Mouse (Mus musculus) B cell, adult 2 months (primary cell): ENCODE results near the gene Togaram1.

Source experiments
- DNase-seq, 2 experiments: peaks; one replicate each; pipeline ENCODE4 v3.0.0; 2022

Gene Togaram1

DNA sequence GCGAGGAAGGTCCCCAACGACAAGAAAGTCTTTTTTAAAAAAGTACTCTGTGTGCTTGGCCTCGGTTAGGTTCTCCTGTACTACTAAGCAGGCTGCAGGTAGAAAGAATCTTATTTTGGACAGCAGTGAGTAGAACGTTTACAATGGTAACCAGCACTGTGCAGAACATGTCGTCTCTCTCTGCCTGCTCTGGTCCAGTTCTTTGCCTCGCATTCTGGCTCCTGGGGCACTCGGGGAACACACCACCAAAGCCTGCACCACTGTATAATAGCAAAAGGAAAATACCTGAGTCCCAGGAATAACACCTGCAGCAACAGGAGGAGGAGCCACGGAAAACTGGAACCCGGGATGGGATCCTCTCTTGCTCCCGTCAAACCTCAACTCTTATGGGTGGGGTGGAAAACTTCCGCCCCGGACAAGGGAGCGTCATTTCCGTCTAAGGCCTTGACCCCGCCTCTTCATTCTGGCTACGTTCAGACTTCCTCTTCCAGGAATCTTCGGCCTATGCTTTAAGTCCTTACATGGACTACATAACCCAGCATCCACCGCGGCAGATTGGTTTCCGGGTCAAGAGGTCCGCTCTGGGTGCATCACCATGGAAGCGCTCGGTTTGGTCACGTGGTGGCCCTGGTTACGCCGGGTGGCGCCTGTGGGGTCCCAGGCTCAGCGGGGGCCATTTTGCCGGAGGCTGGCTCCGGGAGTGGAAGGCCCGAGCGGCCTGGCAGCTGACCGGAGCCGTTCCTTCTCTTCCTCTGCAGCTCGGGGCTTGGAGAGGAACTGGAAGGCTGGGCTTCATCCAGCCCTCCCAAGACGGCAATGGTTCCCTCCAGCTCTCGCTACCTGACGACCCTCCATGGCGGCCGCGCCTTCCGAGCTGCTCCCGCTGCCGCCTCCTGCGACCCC, at the start of gene Togaram1, which contains the start of gene Klhl28:
Gene Togaram1 (plus strand): TSS at position 681 of the 903 bp plus-strand sequence.
Gene Klhl28 (minus strand): TSS at position 411 of the 903 bp plus-strand sequence.
- DNase-seq: peak; percentile 99 to 100

- no peak for DNase-seq
Measured at GRCm38 (mm10) chr12:64916735-64917134, 48.9 kb upstream of the Togaram1 start.

GRCm38 (mm10) chr12:64917578-64918471, 47.8 kb upstream of the Togaram1 start, which contains the start of gene Gm527:
Gene Gm527 (plus strand): TSS chr12:64917906.
- peak; percentile 95 to 97 for DNase-seq

GRCm38 (mm10) chr12:64937493-64937892, 28.1 kb upstream of the Togaram1 start:
- DNase-seq: peak; percentile 19 to 34

GRCm38 (mm10) chr12:64964560-64964959, 1.0 kb upstream of the Togaram1 start:
- no peak for DNase-seq

DNA sequence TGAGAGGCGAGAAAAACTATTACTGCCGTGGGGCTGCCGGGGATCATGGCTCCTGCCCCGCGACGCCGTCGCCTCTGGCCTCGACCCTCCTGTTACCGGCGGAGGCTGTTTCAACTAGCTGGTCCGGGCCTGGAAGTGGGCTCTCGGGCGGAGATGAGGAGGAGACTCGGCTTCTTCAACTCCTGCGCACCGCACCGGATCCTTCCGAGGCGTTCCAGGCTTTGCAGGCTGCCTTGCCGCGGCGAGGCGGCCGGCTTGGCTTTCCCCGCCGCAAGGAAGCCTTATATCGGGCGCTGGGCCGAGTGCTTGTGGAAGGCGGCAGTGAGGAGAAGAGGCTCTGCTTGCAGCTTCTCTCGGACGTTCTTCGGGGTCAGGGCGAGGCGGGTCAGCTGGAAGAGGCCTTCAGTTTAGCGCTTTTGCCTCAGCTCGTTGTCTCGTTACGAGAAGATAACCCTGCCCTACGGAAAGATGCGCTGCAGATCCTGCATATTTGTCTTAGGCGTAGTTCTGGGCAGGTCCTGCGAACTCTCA, 562 bp downstream of the Togaram1 start:
- peak; percentile 60 to 63 for DNase-seq

DNA sequence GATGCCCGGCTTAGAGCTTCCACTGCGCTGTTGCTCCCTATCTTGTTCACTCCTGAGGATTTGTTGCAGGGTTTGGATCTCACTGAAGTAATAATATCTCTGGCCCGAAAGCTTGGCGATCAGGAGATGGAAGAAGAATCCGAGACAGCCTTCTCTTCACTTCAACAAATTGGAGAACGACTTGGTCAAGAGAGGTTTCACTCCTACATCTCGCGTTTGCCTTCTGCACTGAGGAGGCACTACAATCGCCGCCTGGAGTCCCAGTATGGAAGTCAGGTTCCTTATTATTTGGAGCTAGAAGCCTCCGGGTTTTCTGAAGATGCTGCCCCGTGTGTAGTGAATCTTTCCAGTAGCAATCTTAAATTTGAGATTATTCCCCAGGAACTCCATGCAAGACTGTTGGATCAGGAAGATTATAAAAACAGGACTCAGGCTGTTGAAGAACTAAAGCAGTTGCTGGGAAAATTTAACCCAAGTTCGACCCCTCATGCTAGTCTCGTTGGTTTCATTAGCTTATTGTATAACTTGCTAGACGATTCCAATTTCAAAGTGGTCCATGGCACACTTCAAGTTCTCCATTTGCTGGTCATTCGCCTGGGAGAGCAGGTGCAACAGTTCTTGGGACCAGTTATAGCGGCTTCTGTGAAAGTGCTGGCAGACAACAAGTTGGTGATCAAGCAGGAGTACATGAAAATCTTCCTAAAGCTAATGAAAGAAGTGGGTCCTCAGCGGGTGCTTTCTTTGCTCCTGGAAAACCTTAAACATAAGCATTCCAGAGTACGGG, 1.2 kb downstream of the Togaram1 start:
- DNase-seq: peak; percentile 12 to 23

DNA sequence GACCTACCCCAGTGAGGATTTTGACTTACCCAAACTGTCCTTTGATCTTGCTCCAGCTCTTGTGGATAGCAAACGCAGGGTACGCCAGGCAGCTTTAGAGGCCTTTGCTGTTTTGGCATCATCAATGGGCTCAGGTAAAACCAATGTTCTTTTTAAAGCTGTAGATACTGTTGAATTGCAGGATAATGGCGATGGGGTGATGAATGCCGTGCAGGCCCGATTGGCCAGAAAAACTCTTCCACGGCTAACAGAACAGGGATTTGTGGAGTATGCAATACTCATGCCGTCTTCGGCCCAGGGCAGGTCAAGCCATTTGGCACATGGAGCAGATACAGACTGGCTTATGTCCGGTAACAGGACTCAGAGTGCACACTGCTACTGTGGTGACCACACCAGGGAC, 1.9 kb downstream of the Togaram1 start:
- peak in 1 of 2 experiments; percentile 2 for DNase-seq

- DNase-seq: no peak
Measured at GRCm38 (mm10) chr12:64968067-64968466, 2.5 kb downstream of the Togaram1 start.

- DNase-seq: no peak
Measured at GRCm38 (mm10) chr12:64971399-64971798, 5.8 kb downstream of the Togaram1 start.

GRCm38 (mm10) chr12:64972063-64972462, 6.5 kb downstream of the Togaram1 start:
- no peak for DNase-seq

DNA sequence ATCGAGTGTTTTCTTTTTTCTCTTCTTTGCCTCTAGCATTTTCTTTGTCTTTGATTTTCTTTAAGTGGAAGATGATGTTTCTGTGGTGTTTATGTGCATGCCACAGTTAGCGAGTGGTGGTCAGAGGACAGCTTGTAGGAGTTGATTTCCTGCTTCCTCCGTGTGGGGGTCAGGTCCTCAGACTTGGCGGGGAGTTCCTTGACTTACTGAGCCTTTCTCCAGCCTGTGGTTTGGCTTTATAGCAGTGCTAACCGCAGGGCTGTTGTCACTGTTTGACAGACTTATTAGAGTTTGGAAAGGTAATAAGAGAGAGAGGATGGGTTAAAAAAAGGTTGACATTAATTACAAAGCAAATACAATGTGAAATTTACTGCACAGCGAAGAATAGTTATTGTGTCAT, 10.0 kb downstream of the Togaram1 start:
- no peak for DNase-seq

DNA sequence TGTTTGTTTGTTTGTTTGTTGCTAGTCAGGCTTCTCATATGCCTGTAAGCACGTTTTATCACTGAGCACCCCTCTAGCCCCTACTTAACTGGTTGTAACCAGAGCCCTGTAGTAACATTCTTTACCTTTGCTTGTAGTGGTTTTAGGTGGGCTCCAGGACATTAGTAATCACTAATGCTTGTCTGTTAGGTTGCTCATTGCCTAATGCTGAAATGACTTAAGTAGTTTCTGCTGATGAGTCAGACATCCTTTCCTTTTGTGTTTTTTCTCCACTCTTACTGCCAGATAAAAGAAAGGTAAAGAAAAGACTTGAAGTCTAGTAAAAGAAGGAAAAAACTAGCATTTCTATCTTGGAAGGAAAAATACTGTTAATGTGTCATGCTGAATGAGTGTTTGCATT, 10.6 kb downstream of the Togaram1 start:
- DNase-seq: no peak

DNA sequence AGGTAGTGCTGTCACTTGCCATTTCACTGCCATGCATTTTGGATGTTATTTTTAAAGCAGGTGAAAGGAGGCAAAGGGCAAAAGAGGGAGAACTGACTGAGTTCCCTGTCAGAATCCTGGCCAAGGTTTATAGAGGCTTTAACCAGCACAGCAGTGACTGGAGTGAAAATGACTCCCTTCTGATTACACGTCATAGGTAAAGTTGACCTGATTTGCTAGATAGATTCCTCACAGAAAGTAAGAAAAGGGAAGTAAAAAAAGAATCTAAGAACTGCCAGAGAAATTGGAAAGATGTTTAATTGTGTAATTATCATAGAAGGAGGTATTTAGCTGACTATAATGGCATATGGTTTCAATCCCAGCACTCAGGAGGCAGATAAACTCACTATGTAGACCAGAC, 11.9 kb downstream of the Togaram1 start:
- no peak for DNase-seq

DNA sequence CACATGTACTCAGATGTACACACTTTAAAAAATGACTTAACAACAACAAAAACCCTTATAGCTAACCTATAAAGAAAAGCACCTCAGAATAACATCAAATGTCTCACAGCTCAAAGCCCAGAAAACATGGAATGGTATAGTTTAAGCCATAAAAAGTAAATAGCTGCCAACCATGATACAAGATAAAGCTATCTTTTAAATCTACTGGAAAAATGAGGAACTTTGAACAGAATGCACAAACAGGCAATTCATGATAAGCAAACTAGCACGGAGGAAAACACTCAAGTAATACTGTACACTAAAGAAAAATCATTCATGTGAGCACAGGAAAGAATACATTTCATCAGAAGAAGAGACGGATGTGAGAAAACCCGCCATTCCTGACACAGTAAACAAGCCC, 42.1 kb downstream of the Togaram1 start:
- DNase-seq: no peak

GRCm38 (mm10) chr12:65022842-65023241, 57.2 kb downstream of the Togaram1 start:
- DNase-seq: no peak

DNA sequence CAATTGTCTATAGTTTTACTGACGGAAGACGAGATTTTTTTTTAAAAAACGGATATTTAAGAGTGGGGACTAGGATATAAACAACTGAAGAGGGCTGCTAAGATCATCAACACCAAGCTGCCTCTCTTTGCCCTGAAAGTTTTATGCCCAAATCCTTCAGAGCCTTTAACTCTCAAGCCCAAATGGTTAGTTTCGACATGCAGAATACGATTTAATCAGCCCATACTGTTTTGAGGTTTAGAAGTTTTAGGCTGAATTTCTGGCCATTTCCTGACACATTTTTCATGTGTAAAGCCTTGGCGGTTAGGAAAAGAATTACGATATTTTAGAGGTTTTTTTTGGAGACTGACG, 70.2 kb downstream of the Togaram1 start:
- no peak for DNase-seq

- peak; percentile 91 to 93 for DNase-seq
Measured at GRCm38 (mm10) chr12:65036190-65036870, 70.7 kb downstream of the Togaram1 start, which contains the start of gene Prpf39. Gene Prpf39 (plus strand): TSS chr12:65036333.

DNA sequence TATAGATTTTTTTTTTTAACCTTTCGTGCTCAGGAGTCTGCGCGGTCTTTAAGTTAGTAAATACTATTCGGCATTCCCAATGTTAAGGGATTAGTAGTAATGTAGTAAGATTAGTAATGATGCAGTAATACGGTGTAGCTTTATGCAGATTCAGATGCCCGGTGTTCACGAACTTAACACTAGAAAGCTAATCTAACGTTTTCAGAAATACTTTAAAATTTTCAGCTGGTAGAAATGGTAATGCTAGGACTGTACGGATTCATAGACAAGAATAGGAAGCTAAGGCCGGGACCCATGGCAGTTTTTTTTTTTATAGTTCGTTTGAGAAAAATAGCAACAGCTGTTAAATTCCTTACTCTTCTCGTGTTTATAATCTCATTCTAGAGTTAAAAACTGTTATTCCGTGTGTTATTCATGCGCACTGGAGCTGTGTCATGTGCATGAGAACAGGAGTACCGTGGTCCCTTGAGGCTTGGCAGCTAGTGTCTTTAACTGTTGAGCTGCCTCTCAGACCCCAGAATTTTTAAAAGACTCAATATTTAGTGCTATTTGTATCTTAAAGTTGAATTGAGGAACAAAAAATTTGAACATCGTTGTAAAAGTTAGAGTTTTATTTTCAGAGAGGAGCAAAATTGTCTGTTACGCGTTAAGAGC, 71.4 kb downstream of the Togaram1 start:
- DNase-seq: peak in 1 of 2 experiments; percentile 11

GRCm38 (mm10) chr12:65037546-65037937, 71.9 kb downstream of the Togaram1 start:
- DNase-seq: peak; percentile 19 to 28

DNA sequence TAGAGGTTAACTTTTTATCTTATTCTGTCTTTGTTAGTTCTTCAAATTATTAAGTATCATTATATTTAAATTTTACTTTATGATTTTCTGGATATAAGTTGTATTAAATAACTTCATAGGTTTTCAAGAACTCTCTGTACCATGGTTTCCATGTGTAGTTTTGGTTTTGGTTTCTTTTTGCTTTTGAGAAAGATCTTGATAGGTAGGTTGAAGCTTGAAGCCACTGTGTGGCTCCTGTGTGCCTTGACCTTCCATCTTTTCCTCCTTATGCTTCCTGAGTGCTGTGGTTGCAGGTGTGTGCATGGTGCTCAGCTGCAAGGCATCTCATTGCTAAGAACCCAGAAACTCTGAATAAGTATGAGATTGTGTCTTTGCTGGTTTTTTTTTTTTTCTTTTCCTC, 83.2 kb downstream of the Togaram1 start:
- DNase-seq: no peak
